In genomic region chr19:5879735-5880134, GRCm38 (mm10) we compare ENCODE assay signal across 17 mouse cellular contexts. TPM values are rescaled to one million over a fixed set of nuclear protein-coding genes. Genes with fewer than 3 reads are reported as not detected.
DNase-seq lines count a peak whose midpoint lies in the region; ATAC-seq and TF ChIP-seq lines count a peak whose summit lies in the region.
"Had no signal": no experiment of that assay in that cellular context is flagged by ENCODE, and none has a peak within 500 bp of the region (broad histone marks: within the 10 kb centered on the region; RNA-seq: fewer than 3 reads in every experiment).

No protein-coding gene starts in this region.

- H3K4me3 ChIP-seq in limb, embryonic 12.5 days (replicated peaks) = no peak overlapping the region
- no peak overlapping the region for H3K4me3 ChIP-seq in limb, embryonic 10.5 days
- no peak overlapping the region for H3K4me3 ChIP-seq in neural tube, embryonic 15.5 days (replicated peaks)
- peak overlapping the region; percentile 54 for H3K4me3 ChIP-seq in small intestine, adult 2 months (ENCODE audit: low read depth, low read length)
- H3K4me3 ChIP-seq: forebrain, embryonic 15.5 days; heart, adult 2 months; heart, embryonic 13.5 days; hindbrain, embryonic 12.5 days had no signal

- no peak for ATAC-seq in limb, embryonic 12.5 days (ENCODE audit: insufficient number of reproducible peaks, insufficient read depth, low FRiP score, low TSS enrichment, low read depth)
- ATAC-seq in neural tube, embryonic 15.5 days (ENCODE audit: low FRiP score) = no peak
- ATAC-seq: forebrain, embryonic 15.5 days; hindbrain, embryonic 16.5 days had no signal

- TF ChIP-seq POLR2A in small intestine, adult 2 months (IDR thresholded peaks at IDR 0.05; ENCODE audit: low read depth, low read length) = no peak

- WGBS in limb, embryonic 12.5 days = 91% methylated on average over 7 of the region's 7 CpGs
- 95% methylated on average over 7 of the region's 7 CpGs for WGBS in limb, embryonic 10.5 days
- 91% methylated on average over 7 of the region's 7 CpGs for whole genome bisulfite sequencing in neural tube, embryonic 15.5 days
- WGBS in small intestine, adult 2 months = 87% methylated on average over 7 of the region's 7 CpGs

- no peak overlapping the region for H3K4me2 ChIP-seq in limb, embryonic 12.5 days
- no peak overlapping the region for H3K4me2 ChIP-seq in neural tube, embryonic 15.5 days
- H3K4me2 ChIP-seq: forebrain, embryonic 15.5 days; hindbrain, embryonic 12.5 days had no signal

- H3K36me3 ChIP-seq in limb, embryonic 12.5 days = no peaks in the 10 kb centered on the region
- no peaks in the 10 kb centered on the region for H3K36me3 ChIP-seq in limb, embryonic 10.5 days
- no peaks in the 10 kb centered on the region for H3K36me3 ChIP-seq in neural tube, embryonic 15.5 days
- H3K36me3 ChIP-seq in small intestine, adult 2 months (ENCODE audit: control insufficient read depth, insufficient read depth, low read length) = peaks cover 28% of the 10 kb centered on the region
- H3K36me3 ChIP-seq: forebrain, embryonic 15.5 days; heart, embryonic 13.5 days; hindbrain, embryonic 12.5 days had no signal

- no peaks in the 10 kb centered on the region for H3K9me3 ChIP-seq in limb, embryonic 12.5 days
- no peaks in the 10 kb centered on the region for H3K9me3 ChIP-seq in limb, embryonic 10.5 days (replicated peaks)
- H3K9me3 ChIP-seq in neural tube, embryonic 15.5 days (replicated peaks) = no peaks in the 10 kb centered on the region
- H3K9me3 ChIP-seq: forebrain, embryonic 15.5 days; heart, embryonic 13.5 days; hindbrain, embryonic 12.5 days had no signal

- H3K27ac ChIP-seq in limb, embryonic 12.5 days = no peak overlapping the region
- H3K27ac ChIP-seq in limb, embryonic 10.5 days = no peak overlapping the region
- no peak overlapping the region for H3K27ac ChIP-seq in neural tube, embryonic 15.5 days (replicated peaks)
- H3K27ac ChIP-seq in small intestine, adult 2 months (ENCODE audit: insufficient read depth, low read depth, low read length) = peak overlapping the region; percentile 98
- H3K27ac ChIP-seq: forebrain, embryonic 15.5 days; heart, adult 2 months; heart, embryonic 13.5 days; hindbrain, embryonic 12.5 days had no signal

- peak; percentile 91 for DNase-seq in heart, adult 11 months
- no peak for DNase-seq in heart, postnatal 4 days
- DNase-seq in limb, embryonic 10.5 days (ENCODE audit: low spot score) = no peak
- DNase-seq in neural tube, embryonic 10.5 days (ENCODE audit: extremely low spot score, low spot score) = no peak
- no peak for DNase-seq in adrenal gland, postnatal 25 days
- DNase-seq: cerebellum, adult 2 months; cerebellum, postnatal 10 days; gastrocnemius, postnatal 36 days; heart, adult 2 months; heart, postnatal 36 days had no signal

- H3K9ac ChIP-seq in limb, embryonic 12.5 days (replicated peaks) = 0 out of 2 replicates have a peak overlapping the region, but pooled peaks have one; percentile 12
- H3K9ac ChIP-seq in neural tube, embryonic 15.5 days (replicated peaks) = 0 out of 2 replicates have a peak overlapping the region, but pooled peaks have one; percentile 18
- H3K9ac ChIP-seq: forebrain, embryonic 15.5 days; hindbrain, embryonic 12.5 days had no signal

- H3K4me1 ChIP-seq in limb, embryonic 12.5 days (replicated peaks) = peaks cover 9% of the 10 kb centered on the region
- peaks cover 14% of the 10 kb centered on the region for H3K4me1 ChIP-seq in limb, embryonic 10.5 days
- H3K4me1 ChIP-seq in neural tube, embryonic 15.5 days = peaks cover 6% of the 10 kb centered on the region
- H3K4me1 ChIP-seq in small intestine, adult 2 months (ENCODE audit: control insufficient read depth, insufficient read depth, insufficient read length, low read length) = peaks cover 53% of the 10 kb centered on the region

- H3K27me3 ChIP-seq in limb, embryonic 12.5 days = no peaks in the 10 kb centered on the region
- no peaks in the 10 kb centered on the region for H3K27me3 ChIP-seq in limb, embryonic 10.5 days (ENCODE audit: low read depth, poor library complexity, severe bottlenecking)
- H3K27me3 ChIP-seq in neural tube, embryonic 15.5 days (replicated peaks) = no peaks in the 10 kb centered on the region
- no peaks in the 10 kb centered on the region for H3K27me3 ChIP-seq in small intestine, adult 2 months (ENCODE audit: control insufficient read depth, insufficient read depth, low read length)
- H3K27me3 ChIP-seq: forebrain, embryonic 15.5 days; heart, embryonic 13.5 days; hindbrain, embryonic 12.5 days had no signal

- TF ChIP-seq CTCF in small intestine, adult 2 months (IDR thresholded peaks at IDR 0.05; ENCODE audit: extremely low read depth, insufficient read length, insufficient replicate concordance, low read depth, low read length) = no peak

RNA-seq across cellular contexts. Expression of gene Slc25a45, which starts 2.1 kb away (rescaled TPM):
- 1 to 10 TPM; 5.4 to 6.2 TPM for total RNA-seq in heart, postnatal 4 days (2021)
- polyA plus RNA-seq in limb, embryonic 12.5 days (2016; fragmentation: Nextera tagmentation; extraction: Ambion mirVana) = 1.2 and 2.1 TPM in 2 replicates
- polyA plus RNA-seq in limb, embryonic 10.5 days (2016; fragmentation: Nextera tagmentation; extraction: Ambion mirVana) = 1.8 TPM in 2 replicates
- 2.0 and 3.9 TPM in 2 replicates for polyA plus RNA-seq in neural tube, embryonic 15.5 days (2015; fragmentation: Nextera tagmentation; extraction: Ambion mirVana)
- polyA plus RNA-seq in small intestine, adult 2 months (2012; rRNA removed) = 207 and 241 TPM in 2 replicates
- total RNA-seq in adrenal gland, postnatal 25 days (2021) = 39.1 and 39.7 TPM in 2 replicates

RNA-seq across cellular contexts. Expression of gene Frmd8, which starts 4.7 kb away (rescaled TPM):
- total RNA-seq in heart, postnatal 4 days (2021) = 10 to 100 TPM; 18.6 to 20.9 TPM
- polyA plus RNA-seq in limb, embryonic 12.5 days (2016; fragmentation: Nextera tagmentation; extraction: Ambion mirVana) = 37.2 and 41.4 TPM in 2 replicates
- polyA plus RNA-seq in limb, embryonic 10.5 days (2016; fragmentation: Nextera tagmentation; extraction: Ambion mirVana) = 43.5 and 48.7 TPM in 2 replicates
- 13.8 and 23.4 TPM in 2 replicates for polyA plus RNA-seq in neural tube, embryonic 15.5 days (2015; fragmentation: Nextera tagmentation; extraction: Ambion mirVana)
- polyA plus RNA-seq in small intestine, adult 2 months (2012; rRNA removed) = 32.1 and 62.1 TPM in 2 replicates
- 40.4 and 63.3 TPM in 2 replicates for total RNA-seq in adrenal gland, postnatal 25 days (2021)

RNA-seq across cellular contexts. Expression of gene Tigd3, which starts 14.2 kb away (rescaled TPM):
- total RNA-seq in heart, postnatal 4 days (2021) = 1 to 10 TPM; 2.0 TPM
- 5.5 and 6.6 TPM in 2 replicates for polyA plus RNA-seq in limb, embryonic 12.5 days (2016; fragmentation: Nextera tagmentation; extraction: Ambion mirVana)
- 5.2 and 5.9 TPM in 2 replicates for polyA plus RNA-seq in limb, embryonic 10.5 days (2016; fragmentation: Nextera tagmentation; extraction: Ambion mirVana)
- 8.9 and 10.0 TPM in 2 replicates for polyA plus RNA-seq in neural tube, embryonic 15.5 days (2015; fragmentation: Nextera tagmentation; extraction: Ambion mirVana)
- 0.90 and 2.0 TPM in 2 replicates for polyA plus RNA-seq in small intestine, adult 2 months (2012; rRNA removed)
- 1.3 and 2.0 TPM in 2 replicates for total RNA-seq in adrenal gland, postnatal 25 days (2021)

RNA-seq across cellular contexts. Expression of gene Dpf2, which starts 33.1 kb away (rescaled TPM):
- total RNA-seq in heart, postnatal 4 days (2021) = 100 to 1,000 TPM; 111 to 119 TPM
- 192 and 199 TPM in 2 replicates for polyA plus RNA-seq in limb, embryonic 12.5 days (2016; fragmentation: Nextera tagmentation; extraction: Ambion mirVana)
- polyA plus RNA-seq in limb, embryonic 10.5 days (2016; fragmentation: Nextera tagmentation; extraction: Ambion mirVana) = 223 and 240 TPM in 2 replicates
- 95.7 and 115 TPM in 2 replicates for polyA plus RNA-seq in neural tube, embryonic 15.5 days (2015; fragmentation: Nextera tagmentation; extraction: Ambion mirVana)
- 34.1 and 64.3 TPM in 2 replicates for polyA plus RNA-seq in small intestine, adult 2 months (2012; rRNA removed)
- total RNA-seq in adrenal gland, postnatal 25 days (2021) = 88.9 and 103 TPM in 2 replicates

RNA-seq across cellular contexts. Expression of gene Cdc42ep2, which starts 44.9 kb away (rescaled TPM):
- 10 to 100 TPM; 14.2 to 14.7 TPM for total RNA-seq in heart, postnatal 4 days (2021)
- polyA plus RNA-seq in limb, embryonic 12.5 days (2016; fragmentation: Nextera tagmentation; extraction: Ambion mirVana) = 2.7 and 3.0 TPM in 2 replicates
- 1.3 and 1.7 TPM in 2 replicates for polyA plus RNA-seq in limb, embryonic 10.5 days (2016; fragmentation: Nextera tagmentation; extraction: Ambion mirVana)
- 19.3 and 20.9 TPM in 2 replicates for polyA plus RNA-seq in neural tube, embryonic 15.5 days (2015; fragmentation: Nextera tagmentation; extraction: Ambion mirVana)
- polyA plus RNA-seq in small intestine, adult 2 months (2012; rRNA removed) = 10.3 and 30.6 TPM in 2 replicates
- total RNA-seq in adrenal gland, postnatal 25 days (2021) = 6.2 and 8.5 TPM in 2 replicates

Comparison
In these comparisons a context has a peak if more than half of its experiments do, and no peak if none do; other contexts are left out.
1. RNA of gene Slc25a45, which starts 2.1 kb away (polyA plus RNA-seq): 207 to 241 TPM in small intestine, adult 2 months; 2.0 to 3.9 TPM in neural tube, embryonic 15.5 days, 1.8 TPM in limb, embryonic 10.5 days and 1.2 to 2.1 TPM in limb, embryonic 12.5 days; every median in the first group is over 10 times any median in the second.